Mouse (Mus musculus): ENCODE results near the gene Zfp184. TPM values are rescaled to one million over a fixed set of nuclear protein-coding genes. Genes with fewer than 3 reads are reported as not detected.

Gene Zfp184
- total and polyA plus RNA-seq, 2 experiments from 2014 or later: 7.5 to 8.1 TPM

DNA sequence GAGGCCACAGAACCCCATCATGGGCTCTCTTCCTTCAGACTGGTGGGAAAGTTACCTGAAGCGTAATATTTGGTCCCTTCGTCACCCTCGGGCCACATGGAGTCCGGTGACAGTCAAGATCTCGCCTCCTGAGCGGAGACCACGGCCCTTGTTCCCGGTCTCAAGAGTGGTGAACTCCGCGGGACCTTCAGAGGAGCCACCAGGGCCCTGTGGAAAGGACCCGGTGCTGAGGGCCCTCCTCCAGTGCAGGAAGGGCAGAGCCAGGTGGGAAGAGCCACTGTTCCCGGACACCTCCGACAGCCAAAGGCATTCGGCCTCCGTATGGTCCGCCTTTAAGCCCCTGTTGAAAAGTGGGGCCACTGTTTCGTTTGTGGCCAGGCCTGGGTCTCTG, 36.9 kb downstream of the Zfp184 start:
- H3K4me1 ChIP-seq (ENCODE audit: insufficient read depth, low read length): peaks cover 5% of the 10 kb centered on the region; the same call in 1 of the 2 replicates
- peak overlapping the region; percentile 63 for H3K4me3 ChIP-seq (ENCODE audit: low read depth, low read length)
- H3K4me2 ChIP-seq (ENCODE audit: low read depth, low read length, poor library complexity, severe bottlenecking): peak overlapping the region; percentile 100
- no peak for DNase-seq (ENCODE audit: low spot score)
- peak overlapping the region; percentile 66 for H3K9ac ChIP-seq (replicated peaks; ENCODE audit: low read length, poor library complexity, severe bottlenecking)
- TF ChIP-seq CTCF (IDR thresholded peaks at IDR 0.05): no peak
- H3K27me3 ChIP-seq (ENCODE audit: insufficient read depth, low read length): peaks cover 46% of the 10 kb centered on the region
- no peaks in the 10 kb centered on the region for H3K9me3 ChIP-seq (ENCODE audit: low read length)
- ATAC-seq (ENCODE audit: low FRiP score): no peak
- WGBS: 8% methylated on average over 17 of the region's 17 CpGs
- no peak overlapping the region for H3K27ac ChIP-seq (ENCODE audit: low read depth, low read length)
- H3K36me3 ChIP-seq (ENCODE audit: insufficient read depth, low read length): no peaks in the 10 kb centered on the region

DNA sequence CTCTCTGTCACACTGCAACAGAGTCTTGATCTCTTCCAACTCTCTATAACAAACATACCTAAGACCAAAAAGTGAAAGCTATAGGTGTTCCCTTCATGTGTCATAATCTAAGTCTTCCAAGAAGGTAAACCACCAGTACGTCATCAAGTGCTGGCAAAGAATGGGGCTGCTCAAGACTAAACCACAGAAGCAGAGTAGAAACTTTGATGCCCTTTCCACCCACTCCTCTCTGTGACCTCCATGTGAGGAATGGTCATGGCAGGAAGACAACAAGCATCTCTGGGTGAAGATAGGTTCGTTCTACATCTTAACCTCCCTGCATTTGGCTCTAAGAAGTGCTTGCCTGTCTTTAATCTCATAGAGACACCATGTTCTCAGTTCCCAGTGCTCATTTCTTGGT, 39.6 kb downstream of the Zfp184 start:
- DNase-seq (ENCODE audit: low spot score) (no peak), ATAC-seq (ENCODE audit: low FRiP score) (no peak)
- Histone ChIP-seq H3K4me1 (ENCODE audit: insufficient read depth, low read length) (peaks cover 5% of the 10 kb centered on the region; the same call in 1 of the 2 replicates), H3K36me3 (ENCODE audit: insufficient read depth, low read length) (no peaks in the 10 kb centered on the region), H3K27ac (ENCODE audit: low read depth, low read length) (no peak overlapping the region), H3K4me2 (ENCODE audit: low read depth, low read length, poor library complexity, severe bottlenecking) (no peak overlapping the region), H3K27me3 (ENCODE audit: insufficient read depth, low read length) (peaks cover 41% of the 10 kb centered on the region), H3K9me3 (ENCODE audit: low read length) (no peaks in the 10 kb centered on the region), H3K4me3 (ENCODE audit: low read depth, low read length) (no peak overlapping the region), H3K9ac (replicated peaks; ENCODE audit: low read length, poor library complexity, severe bottlenecking) (no peak overlapping the region)
- WGBS: 80% methylated on average over 2 of the region's 2 CpGs
- TF ChIP-seq CTCF (IDR thresholded peaks at IDR 0.05): no peak

DNA sequence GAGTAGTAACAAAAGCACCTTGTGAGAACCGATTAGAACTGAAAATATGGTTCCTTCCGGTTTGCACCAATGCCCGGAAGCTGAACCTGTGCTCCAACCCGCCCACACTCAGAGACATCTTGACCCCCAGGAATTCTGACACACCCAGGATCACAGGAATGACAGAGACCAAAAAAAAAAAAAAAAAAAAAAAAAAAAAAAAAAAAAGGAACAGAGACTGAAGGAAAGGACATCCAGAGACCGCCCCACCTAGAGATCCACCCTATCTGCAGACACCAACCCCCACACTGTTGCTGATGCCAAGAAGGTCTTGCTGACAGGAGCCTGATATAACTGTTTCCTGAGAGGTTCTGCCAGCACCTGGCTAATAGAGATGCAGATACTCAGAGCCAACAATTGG, 47.7 kb downstream of the Zfp184 start:
- ATAC-seq (ENCODE audit: low FRiP score): no peak
- H3K27ac ChIP-seq (ENCODE audit: low read depth, low read length): no peak overlapping the region
- no peak overlapping the region for H3K4me2 ChIP-seq (ENCODE audit: low read depth, low read length, poor library complexity, severe bottlenecking)
- no peaks in the 10 kb centered on the region for H3K36me3 ChIP-seq (ENCODE audit: insufficient read depth, low read length)
- peaks cover 24% of the 10 kb centered on the region for H3K27me3 ChIP-seq (ENCODE audit: insufficient read depth, low read length)
- H3K9ac ChIP-seq (replicated peaks; ENCODE audit: low read length, poor library complexity, severe bottlenecking): no peak overlapping the region
- H3K9me3 ChIP-seq (ENCODE audit: low read length): 0 out of 2 replicates have a peak, but pooled peaks cover 3% of the 10 kb centered on the region
- H3K4me1 ChIP-seq (ENCODE audit: insufficient read depth, low read length): no peaks in the 10 kb centered on the region; the same call in 1 of the 2 replicates
- no peak overlapping the region for H3K4me3 ChIP-seq (ENCODE audit: low read depth, low read length)
- DNase-seq (ENCODE audit: low spot score): no peak
- 95% methylated on average over 5 of the region's 5 CpGs for WGBS
- no peak for TF ChIP-seq CTCF (IDR thresholded peaks at IDR 0.05)

DNA sequence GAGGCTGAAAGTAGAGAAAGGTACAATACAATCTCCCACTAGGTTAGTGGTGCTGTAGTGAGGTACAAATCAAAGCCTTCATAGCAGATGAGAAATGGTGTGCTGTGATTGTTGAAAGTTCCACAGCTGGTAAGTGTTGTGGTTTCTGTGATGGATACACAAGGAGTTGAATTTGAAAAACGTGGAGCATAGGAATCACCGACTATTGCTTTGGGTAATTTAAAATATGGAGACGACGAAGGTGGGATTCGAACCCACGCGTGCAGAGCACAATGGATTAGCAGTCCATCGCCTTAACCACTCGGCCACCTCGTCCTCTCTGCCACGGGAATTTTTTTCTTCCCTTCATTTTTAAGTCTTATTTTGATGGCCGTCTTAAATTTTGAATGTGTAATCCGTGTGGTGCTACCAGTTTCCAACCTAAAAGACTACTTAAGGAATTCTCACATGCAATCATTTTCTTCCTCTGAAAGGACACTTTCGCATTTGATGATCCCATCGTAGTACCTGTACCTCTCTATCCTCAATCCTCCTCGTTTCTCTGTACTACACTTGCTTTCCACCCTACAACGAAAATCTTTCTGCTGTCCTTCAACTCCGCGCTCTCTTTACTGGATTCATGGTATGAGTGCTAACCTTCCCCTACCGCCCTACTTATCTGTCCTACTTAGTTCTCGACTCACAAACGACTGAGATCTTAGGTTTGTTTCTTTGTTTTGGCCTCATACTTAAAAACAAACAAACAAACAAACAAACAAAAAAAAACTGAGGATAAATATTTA, 49.3 kb downstream of the Zfp184 start:
- TF ChIP-seq CTCF (IDR thresholded peaks at IDR 0.05): no peak
- DNase-seq (ENCODE audit: low spot score): no peak
- no peak overlapping the region for H3K4me2 ChIP-seq (ENCODE audit: low read depth, low read length, poor library complexity, severe bottlenecking)
- no peaks in the 10 kb centered on the region for H3K36me3 ChIP-seq (ENCODE audit: insufficient read depth, low read length)
- no peaks in the 10 kb centered on the region; the same call in 1 of the 2 replicates for H3K4me1 ChIP-seq (ENCODE audit: insufficient read depth, low read length)
- no peak overlapping the region for H3K9ac ChIP-seq (replicated peaks; ENCODE audit: low read length, poor library complexity, severe bottlenecking)
- 0 out of 2 replicates have a peak, but pooled peaks cover 3% of the 10 kb centered on the region for H3K9me3 ChIP-seq (ENCODE audit: low read length)
- peaks cover 40% of the 10 kb centered on the region for H3K27me3 ChIP-seq (ENCODE audit: insufficient read depth, low read length)
- H3K4me3 ChIP-seq (ENCODE audit: low read depth, low read length): no peak overlapping the region
- no peak for ATAC-seq (ENCODE audit: low FRiP score)
- WGBS: 2% methylated on average over 22 of the region's 22 CpGs
- no peak overlapping the region for H3K27ac ChIP-seq (ENCODE audit: low read depth, low read length)

DNA sequence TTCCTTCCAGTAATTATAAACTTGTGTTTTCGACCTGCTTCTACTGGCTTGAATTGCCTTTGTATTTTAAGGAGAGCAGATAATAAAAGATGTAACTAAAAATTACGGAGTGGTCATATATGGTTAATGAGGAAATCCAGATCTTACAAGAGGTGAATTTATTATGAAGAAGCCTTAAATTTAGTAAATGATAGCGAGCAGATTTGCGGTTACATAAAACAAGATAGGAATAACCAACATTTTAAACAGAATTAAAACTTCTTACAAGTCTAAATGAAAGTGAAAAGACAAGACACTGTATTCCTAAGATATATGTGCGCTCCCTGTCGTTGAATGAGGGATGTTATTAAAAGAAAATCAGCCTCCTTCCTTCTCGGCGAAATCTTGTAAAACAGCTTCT, 50.0 kb downstream of the Zfp184 start:
- no peak for TF ChIP-seq CTCF (IDR thresholded peaks at IDR 0.05)

GRCm38 (mm10) chr13:21995331-21995914, 50.5 kb downstream of the Zfp184 start:
- H3K9me3 ChIP-seq (ENCODE audit: low read length): 0 out of 2 replicates have a peak, but pooled peaks cover 3% of the 10 kb centered on the region
- peak overlapping the region; percentile 24; the same call in 1 of the 2 replicates for H3K4me2 ChIP-seq (ENCODE audit: low read depth, low read length, poor library complexity, severe bottlenecking)
- ATAC-seq (ENCODE audit: low FRiP score) (no peak), DNase-seq (ENCODE audit: low spot score) (no peak)
- no peak overlapping the region for H3K9ac ChIP-seq (replicated peaks; ENCODE audit: low read length, poor library complexity, severe bottlenecking)
- 0 out of 2 replicates have a peak overlapping the region, but pooled peaks have one; percentile 3 for H3K4me3 ChIP-seq (ENCODE audit: low read depth, low read length)
- no peaks in the 10 kb centered on the region; the same call in 1 of the 2 replicates for H3K4me1 ChIP-seq (ENCODE audit: insufficient read depth, low read length)
- WGBS: under 1% methylated on average over 21 of the region's 21 CpGs
- H3K36me3 ChIP-seq (ENCODE audit: insufficient read depth, low read length): no peaks in the 10 kb centered on the region
- H3K27ac ChIP-seq (ENCODE audit: low read depth, low read length): no peak overlapping the region
- no peak for TF ChIP-seq CTCF (IDR thresholded peaks at IDR 0.05)
- H3K27me3 ChIP-seq (ENCODE audit: insufficient read depth, low read length): peaks cover 52% of the 10 kb centered on the region

More for the DNA sequence above, 50.0 kb downstream of the Zfp184 start:
- H3K4me3 ChIP-seq (ENCODE audit: low read depth, low read length): no peak overlapping the region
- 2% methylated on average over 8 of the region's 8 CpGs for WGBS
- H3K4me2 ChIP-seq (ENCODE audit: low read depth, low read length, poor library complexity, severe bottlenecking): 0 out of 2 replicates have a peak overlapping the region, but pooled peaks have one; percentile 24
- no peaks in the 10 kb centered on the region for H3K36me3 ChIP-seq (ENCODE audit: insufficient read depth, low read length)
- H3K4me1 ChIP-seq (ENCODE audit: insufficient read depth, low read length): no peaks in the 10 kb centered on the region; the same call in 1 of the 2 replicates
- DNase-seq (ENCODE audit: low spot score): no peak
- ATAC-seq (ENCODE audit: low FRiP score): no peak
- 0 out of 2 replicates have a peak, but pooled peaks cover 3% of the 10 kb centered on the region for H3K9me3 ChIP-seq (ENCODE audit: low read length)
- H3K27me3 ChIP-seq (ENCODE audit: insufficient read depth, low read length): peaks cover 47% of the 10 kb centered on the region
- no peak overlapping the region for H3K9ac ChIP-seq (replicated peaks; ENCODE audit: low read length, poor library complexity, severe bottlenecking)
- H3K27ac ChIP-seq (ENCODE audit: low read depth, low read length): no peak overlapping the region

Data from midbrain, postnatal 0 days (tissue).